Mouse (Mus musculus): ENCODE data around the gene Nlgn2.

Gene Nlgn2

GRCm38 (mm10) chr11:69837604-69837951, at the start of gene Nlgn2:
Gene Nlgn2 (minus strand): TSS chr11:69837784.
- no peak for TF ChIP-seq GATA4 (IDR thresholded peaks at IDR 0.05; ENCODE audit: insufficient replicate concordance, low read length)

DNA sequence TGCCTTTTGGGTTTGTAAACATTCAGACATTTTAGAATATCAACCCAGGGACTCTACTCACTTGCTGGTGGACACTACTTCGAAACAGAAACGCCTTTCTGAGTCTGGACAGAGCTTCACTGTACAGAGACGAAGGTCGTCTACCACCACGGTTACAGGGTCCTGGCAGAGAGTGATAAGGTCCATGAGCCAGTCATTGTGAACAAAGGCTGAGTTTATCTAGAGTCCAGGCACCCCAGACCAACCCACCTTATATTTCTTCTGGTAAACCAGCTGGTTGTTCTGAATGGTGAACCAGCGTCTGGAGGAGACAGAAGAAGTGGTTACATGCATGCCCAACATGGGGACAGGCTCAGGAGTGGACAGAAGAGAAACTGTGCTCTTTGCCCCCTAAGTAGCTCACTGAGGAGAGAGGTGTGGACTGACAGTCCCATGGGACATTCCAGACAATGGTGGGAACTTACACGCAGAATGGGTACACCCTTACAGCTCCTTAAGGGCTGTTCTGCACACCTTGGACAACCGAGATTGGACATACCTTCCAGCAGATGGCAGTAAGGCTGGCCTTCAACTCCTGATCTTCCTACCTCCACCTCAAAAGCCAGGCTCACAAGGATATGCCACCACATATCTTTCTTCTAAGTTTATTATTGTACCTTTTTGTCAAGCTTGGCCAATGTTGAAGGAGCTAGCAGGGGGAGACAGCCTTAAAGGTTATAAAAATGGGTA, 49.5 kb upstream of the Nlgn2 start:
- no peak for TF ChIP-seq GATA4 (IDR thresholded peaks at IDR 0.05; ENCODE audit: insufficient replicate concordance, low read length)

GRCm38 (mm10) chr11:69884663-69885062, 47.1 kb upstream of the Nlgn2 start:
- TF ChIP-seq GATA4 (IDR thresholded peaks at IDR 0.05; ENCODE audit: insufficient replicate concordance, low read length), result no peak

DNA sequence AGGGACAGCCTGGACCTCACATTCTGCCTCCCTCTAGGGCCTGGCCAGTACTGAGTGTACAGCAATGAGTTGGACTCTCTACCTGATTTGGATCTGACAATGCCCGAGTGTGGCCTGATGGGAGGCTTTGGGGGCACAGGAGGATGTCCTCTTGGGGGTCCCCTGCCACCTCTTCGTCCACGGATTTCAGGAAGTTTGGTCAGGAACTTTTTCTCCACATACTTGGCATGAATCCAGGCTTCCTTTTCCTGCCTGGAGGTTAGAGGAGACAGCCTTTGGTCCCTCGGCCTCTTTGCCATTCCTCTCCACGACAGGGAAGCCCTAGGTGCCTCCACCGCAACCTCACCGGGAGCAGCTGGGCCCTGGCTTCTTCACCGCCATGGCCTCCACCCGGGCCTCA, 46.7 kb upstream of the Nlgn2 start:
- no peak for TF ChIP-seq GATA4 (IDR thresholded peaks at IDR 0.05; ENCODE audit: insufficient replicate concordance, low read length)

GRCm38 (mm10) chr11:69883527-69884151, 46.1 kb upstream of the Nlgn2 start:
- no peak for TF ChIP-seq GATA4 (IDR thresholded peaks at IDR 0.05; ENCODE audit: insufficient replicate concordance, low read length)

- TF ChIP-seq GATA4 (IDR thresholded peaks at IDR 0.05; ENCODE audit: insufficient replicate concordance, low read length), result no peak
These were observed 45.5 kb upstream of the Nlgn2 start for GRCm38 (mm10) chr11:69883066-69883465.

GRCm38 (mm10) chr11:69881787-69882670, 44.4 kb upstream of the Nlgn2 start:
- no peak for TF ChIP-seq GATA4 (IDR thresholded peaks at IDR 0.05; ENCODE audit: insufficient replicate concordance, low read length)

- peak; percentile 39; the same call in 1 of the 2 replicates for TF ChIP-seq GATA4 (IDR thresholded peaks at IDR 0.05; ENCODE audit: insufficient replicate concordance, low read length)
These were observed 43.4 kb upstream of the Nlgn2 start, which contains the start of gene Kctd11 for GRCm38 (mm10) chr11:69880853-69881603. Gene Kctd11 (minus strand): TSS chr11:69881406.

DNA sequence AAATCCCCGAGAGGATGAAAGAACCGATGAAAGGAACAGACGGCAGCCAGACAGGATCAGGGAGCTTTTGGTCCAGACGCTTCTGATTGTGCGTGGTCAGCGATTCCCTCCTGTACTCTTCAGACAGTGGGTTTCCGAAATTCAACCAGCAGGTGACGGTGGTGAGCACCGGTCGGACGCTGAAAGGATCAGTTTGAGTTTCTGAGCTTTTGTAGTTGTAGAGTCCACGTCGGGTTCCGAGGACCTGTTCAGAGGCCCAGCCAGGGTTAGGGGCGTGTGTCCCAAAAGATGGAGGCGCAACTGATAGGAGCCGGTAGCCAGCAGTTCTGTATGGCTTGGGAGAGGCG, 42.9 kb upstream of the Nlgn2 start:
- TF ChIP-seq GATA4 (IDR thresholded peaks at IDR 0.05; ENCODE audit: insufficient replicate concordance, low read length), result no peak

GRCm38 (mm10) chr11:69879711-69880110, 42.1 kb upstream of the Nlgn2 start:
- no peak for TF ChIP-seq GATA4 (IDR thresholded peaks at IDR 0.05; ENCODE audit: insufficient replicate concordance, low read length)

GRCm38 (mm10) chr11:69878952-69879351, 41.4 kb upstream of the Nlgn2 start:
- no peak for TF ChIP-seq GATA4 (IDR thresholded peaks at IDR 0.05; ENCODE audit: insufficient replicate concordance, low read length)

DNA sequence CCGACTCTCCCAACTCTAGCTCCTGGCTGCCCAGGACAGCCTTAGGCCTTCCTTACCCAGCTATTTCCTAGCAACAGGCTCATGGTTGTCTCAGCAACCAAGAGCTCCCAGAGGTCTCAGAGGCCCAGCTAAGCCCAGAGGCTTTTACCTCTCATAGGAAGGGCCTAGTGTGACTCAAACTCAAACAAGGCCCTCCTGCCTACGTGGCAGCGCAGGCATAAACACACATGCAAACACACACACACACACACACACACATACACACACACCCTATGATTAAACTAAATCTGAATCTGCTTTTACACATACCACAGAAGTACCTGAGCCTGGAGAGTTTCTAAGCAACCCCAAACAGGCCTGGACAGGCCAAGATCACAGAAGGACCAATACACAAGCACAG, 40.8 kb upstream of the Nlgn2 start:
- TF ChIP-seq GATA4 (IDR thresholded peaks at IDR 0.05; ENCODE audit: insufficient replicate concordance, low read length), result no peak

DNA sequence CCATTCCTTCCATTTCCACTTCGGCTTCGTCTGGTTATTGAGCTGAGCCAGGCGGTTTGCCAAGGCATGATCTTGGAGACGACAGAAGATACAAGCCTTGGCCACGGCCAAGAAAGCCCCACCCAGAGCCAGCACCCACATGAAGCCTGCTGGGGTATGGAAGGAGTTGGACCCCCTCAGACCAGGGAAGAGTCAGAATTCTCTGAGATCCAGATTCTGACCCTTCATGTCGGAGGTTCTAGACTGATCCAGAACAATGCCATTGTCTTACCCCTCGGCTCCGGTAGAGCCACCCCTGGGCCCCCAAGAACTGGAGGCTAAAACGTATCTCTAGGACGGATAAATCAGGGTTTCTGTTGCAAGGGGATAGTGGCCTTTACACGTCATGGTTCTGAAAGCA, 40.3 kb upstream of the Nlgn2 start, which contains the start of gene Tmem95:
Tmem95 (minus strand) TSS at position 141 of the 400 bp plus-strand sequence.
- TF ChIP-seq GATA4 (IDR thresholded peaks at IDR 0.05; ENCODE audit: insufficient replicate concordance, low read length), result no peak

GRCm38 (mm10) chr11:69876867-69877266, 39.3 kb upstream of the Nlgn2 start:
- TF ChIP-seq GATA4 (IDR thresholded peaks at IDR 0.05; ENCODE audit: insufficient replicate concordance, low read length), result no peak

DNA sequence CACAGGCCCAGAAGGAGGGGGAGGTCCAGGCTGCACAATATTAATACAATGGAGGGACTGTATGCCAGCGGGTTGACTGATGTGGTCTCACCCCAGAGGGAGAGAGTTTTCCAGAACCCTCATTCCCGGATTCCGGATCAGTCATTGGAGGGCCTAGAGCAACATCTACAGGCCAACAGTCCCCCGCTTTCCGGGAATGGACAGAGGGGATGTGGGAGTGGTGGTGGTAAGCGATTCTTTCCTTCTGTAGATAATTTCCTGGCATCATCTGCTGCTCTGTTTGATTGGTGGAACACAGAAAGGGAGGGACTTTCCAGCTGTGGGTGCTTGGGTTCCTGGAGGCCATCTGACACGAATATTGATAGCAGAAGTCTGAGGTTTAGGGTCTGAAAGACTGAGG, 38.6 kb upstream of the Nlgn2 start:
- peak; percentile 9; the same call in 1 of the 2 replicates for TF ChIP-seq GATA4 (IDR thresholded peaks at IDR 0.05; ENCODE audit: insufficient replicate concordance, low read length)
